Mouse (Mus musculus) heart, embryonic 15.5 days (tissue): Measurements from ENCODE around the gene Tssk1. TPM values are rescaled to one million over a fixed set of nuclear protein-coding genes. Genes with fewer than 3 reads are reported as not detected.

Experiments used
- ATAC-seq: fragments of 200-750 bp; cut with Nextera tagmentation; replicated peaks from 2 replicates; pipeline ENCODE4 v1.8.0; 2017; ENCODE audit warnings: low read depth, moderate TSS enrichment; ENCODE audit not compliant: insufficient number of reproducible peaks, insufficient read depth, low FRiP score
- H3K27ac ChIP-seq: fragments of 300-500 bp; sonication (generic); 2 replicates; pipeline ENCODE4 v1.5.1; 2015; ENCODE audit warnings: mild to moderate bottlenecking, inconsistent platforms
- H3K27me3 ChIP-seq: fragments of 300-500 bp; sonication (generic); 2 replicates; pipeline ENCODE4 v1.6.1; 2015; ENCODE audit warnings: inconsistent platforms
- H3K36me3 ChIP-seq: fragments of 300-500 bp; sonication (generic); 2 replicates; pipeline ENCODE4 v1.6.1; 2015; ENCODE audit warnings: mild to moderate bottlenecking, inconsistent platforms
- H3K4me1 ChIP-seq: fragments of 300-500 bp; sonication (generic); replicated peaks from 2 replicates; pipeline ENCODE4 v1.6.1; 2015; ENCODE audit warnings: inconsistent platforms
- H3K4me2 ChIP-seq: fragments of 300-500 bp; sonication (generic); 2 replicates; pipeline ENCODE4 v1.6.1; 2015; ENCODE audit warnings: inconsistent platforms, mild to moderate bottlenecking, moderate library complexity
- H3K4me3 ChIP-seq: fragments of 300-500 bp; sonication (generic); 2 replicates; pipeline ENCODE4 v1.5.1; 2015; ENCODE audit warnings: mild to moderate bottlenecking, inconsistent platforms
- H3K9ac ChIP-seq: fragments of 300-500 bp; sonication (generic); 2 replicates; pipeline ENCODE4 v1.6.1; 2015; ENCODE audit warnings: mild to moderate bottlenecking, inconsistent platforms
- H3K9me3 ChIP-seq: fragments of 300-500 bp; sonication (generic); replicated peaks from 2 replicates; pipeline ENCODE4 v1.6.1; 2016; ENCODE audit warnings: inconsistent platforms
- WGBS: fragments of 180-500 bp; shearing (Covaris S2); methylation state at CpG from one replicate; pipeline ENCODE4 v1.1.7; 2015; ENCODE audit warnings: mixed read lengths; 5-methylcytosine and 5-hydroxymethylcytosine counted together
- polyA plus RNA-seq: library from polyadenylated mRNA; unstranded; fragments of >200 nt; fragmentation: Nextera tagmentation; extraction: Ambion mirVana; gene quantifications from 2 replicates; pipeline ENCODE4 v1.2.1, GENCODE M21; 2015

Tssk1 gene
- polyA plus RNA-seq, 1 experiment from 2014 or later: 0.03 TPM

DNA sequence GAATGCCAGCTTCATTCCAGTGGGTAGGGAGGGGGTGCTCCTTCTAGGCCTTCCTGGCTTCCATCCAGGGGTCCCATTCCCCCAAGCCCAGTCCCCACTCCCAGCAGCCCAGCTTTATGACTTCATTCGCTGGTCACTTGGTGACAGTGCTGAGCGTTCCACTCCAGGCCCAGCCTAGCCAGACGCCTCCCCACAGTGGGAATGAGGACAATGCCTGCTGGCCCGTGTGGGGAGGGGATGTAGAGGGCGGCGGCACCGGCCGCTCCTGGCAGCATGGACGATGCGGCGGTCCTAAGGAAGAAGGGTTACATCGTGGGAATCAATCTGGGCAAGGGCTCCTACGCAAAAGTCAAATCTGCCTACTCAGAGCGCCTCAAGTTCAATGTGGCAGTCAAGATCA lies 4.4 kb downstream of the Tssk1 start, which contains the start of the genes Dgcr2 and Tssk2:
Gene Dgcr2, minus strand, starts transcription at position 101 of the 400 bp plus-strand sequence.
Gene Tssk2, plus strand, starts transcription at position 176 of the 400 bp plus-strand sequence.
- Histone ChIP-seq H3K27ac (no peak within 1 kb of the TSS), H3K4me2 (no peak within 1 kb of the TSS), H3K9me3 (no peaks in the 10 kb centered on the region), H3K9ac (no peak within 1 kb of the TSS), H3K4me3 (no peak within 1 kb of the TSS), H3K4me1 (no peaks in the 10 kb centered on the region), H3K36me3 (peaks cover 47% of the 10 kb centered on the region), H3K27me3 (no peaks in the 10 kb centered on the region)
- WGBS: 88% methylated on average over 14 of the region's 14 CpGs
- ATAC-seq: no peak

DNA sequence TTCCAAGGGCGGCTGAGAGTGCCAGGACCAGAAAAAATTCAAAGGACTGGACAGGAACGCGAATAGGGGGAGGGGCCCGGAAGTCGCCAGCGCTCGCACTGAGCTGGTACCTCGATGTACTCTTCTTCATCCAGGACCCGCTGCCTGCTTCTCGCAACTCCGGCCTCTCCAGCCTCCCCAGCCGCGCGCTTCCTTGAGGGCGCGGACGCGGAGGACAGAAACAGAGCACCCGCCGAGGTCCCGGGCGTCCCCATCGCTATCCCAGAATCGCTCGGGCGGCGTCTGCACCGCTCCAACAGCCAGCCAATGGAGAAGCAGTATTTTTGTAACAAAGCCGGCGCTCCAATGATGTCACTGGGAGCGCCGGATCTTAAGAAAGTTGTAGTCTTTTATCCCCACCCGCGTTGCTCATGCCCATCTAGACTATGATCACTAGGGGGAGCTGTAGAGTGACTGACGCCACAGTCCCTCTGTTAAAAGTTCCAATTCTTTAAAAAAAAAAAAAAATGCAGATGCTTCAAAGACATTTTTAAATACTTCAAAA lies 17.1 kb downstream of the Tssk1 start, which contains the start of gene Ess2:
Gene Ess2, minus strand, starts transcription at position 297 of the 544 bp plus-strand sequence.
- Histone ChIP-seq H3K4me3 (peak within 1 kb of the TSS; percentile 74), H3K36me3 (peaks cover 33% of the 10 kb centered on the region), H3K27me3 (peaks cover 46% of the 10 kb centered on the region), H3K9me3 (no peaks in the 10 kb centered on the region), H3K4me2 (peak within 1 kb of the TSS; percentile 89), H3K27ac (peak within 1 kb of the TSS; percentile 66), H3K4me1 (peaks cover 21% of the 10 kb centered on the region), H3K9ac (peak within 1 kb of the TSS; percentile 72)
- under 1% methylated on average over 35 of the region's 35 CpGs for WGBS
- peak; percentile 92 for ATAC-seq

DNA sequence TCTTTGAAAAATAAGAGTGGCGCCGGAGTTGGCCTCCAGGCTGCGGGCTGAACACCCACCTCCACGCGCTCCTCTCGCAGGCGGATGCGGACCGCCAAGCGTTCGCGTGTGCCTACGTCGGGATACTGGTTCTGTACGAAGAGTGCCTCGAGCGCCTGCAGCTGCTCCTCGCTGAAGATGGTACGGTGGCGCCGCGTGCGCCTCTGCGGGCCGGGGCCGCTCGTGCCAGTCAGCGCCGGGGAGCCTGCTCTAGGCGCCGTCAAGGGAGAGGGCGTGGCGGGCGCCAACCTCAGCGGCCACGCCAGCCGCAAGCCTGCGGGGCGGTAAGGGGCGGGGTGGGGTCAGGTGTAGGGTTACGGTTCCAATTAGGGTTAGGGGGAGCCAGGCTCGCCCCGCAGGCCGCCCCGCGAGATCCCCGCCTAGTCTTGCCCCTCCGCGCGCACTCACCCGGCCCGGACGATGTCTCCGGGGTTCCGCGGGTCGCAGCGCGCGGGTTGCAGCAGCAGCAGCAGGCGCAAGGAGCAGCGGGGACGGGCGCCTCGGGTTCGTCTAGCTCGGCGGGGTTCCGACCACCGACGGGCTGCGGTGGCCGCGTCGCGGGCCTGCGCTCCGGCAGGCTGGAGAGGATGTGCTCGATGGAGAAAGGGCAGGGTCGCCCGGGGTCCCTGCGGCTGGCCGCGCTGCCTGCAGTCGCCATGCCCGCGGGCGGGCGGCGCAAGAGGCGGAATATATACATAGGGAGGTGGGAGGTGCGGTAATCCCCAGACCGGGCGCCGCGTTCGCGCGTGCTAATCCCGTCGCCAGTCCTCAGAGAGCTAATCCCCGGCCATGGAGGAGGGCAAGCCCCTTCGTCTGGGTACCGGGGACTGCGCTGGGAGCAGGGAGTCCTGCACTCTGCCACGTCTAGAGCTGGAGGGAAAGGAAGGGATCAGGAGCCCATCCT lies 20.6 kb downstream of the Tssk1 start, which contains the start of gene Gsc2:
Gene Gsc2, minus strand, starts transcription at position 753 of the 943 bp plus-strand sequence.
- no peak for ATAC-seq
- no peaks in the 10 kb centered on the region for H3K36me3 ChIP-seq
- H3K9me3 ChIP-seq: no peaks in the 10 kb centered on the region
- H3K4me3 ChIP-seq: peak within 1 kb of the TSS; percentile 43
- H3K27me3 ChIP-seq: peaks cover 75% of the 10 kb centered on the region
- peaks cover 21% of the 10 kb centered on the region for H3K4me1 ChIP-seq
- under 1% methylated on average over 106 of the region's 106 CpGs for WGBS
- H3K4me2 ChIP-seq: peak within 1 kb of the TSS; percentile 69
- peak within 1 kb of the TSS; percentile 5; the same call in 1 of the 2 replicates for H3K9ac ChIP-seq
- H3K27ac ChIP-seq: no peak within 1 kb of the TSS

DNA sequence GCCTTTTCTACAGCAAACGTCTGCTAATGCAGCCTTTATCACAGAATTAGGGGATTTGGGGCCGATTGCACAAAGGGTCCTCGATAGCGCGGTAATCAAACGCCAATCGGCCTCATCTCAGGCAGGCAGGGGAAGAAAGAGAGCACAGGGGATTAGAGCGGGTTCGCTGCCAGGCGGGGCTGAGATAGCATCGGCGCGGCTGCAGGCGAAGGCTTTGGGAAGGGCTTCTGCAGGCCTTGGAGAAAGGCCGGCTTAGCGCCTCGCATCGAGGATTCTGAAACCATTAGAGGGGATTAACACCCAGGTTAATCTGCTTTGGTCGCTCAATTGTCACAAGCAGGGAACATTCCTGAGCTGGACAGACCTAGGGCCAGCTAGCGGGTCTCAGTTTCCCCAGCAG lies 26.6 kb downstream of the Tssk1 start:
- no peak overlapping the region for H3K27ac ChIP-seq
- H3K9me3 ChIP-seq: no peaks in the 10 kb centered on the region
- peaks cover 22% of the 10 kb centered on the region for H3K4me1 ChIP-seq
- 0 out of 2 replicates have a peak overlapping the region, but pooled peaks have one; percentile 4 for H3K9ac ChIP-seq
- peaks cover 47% of the 10 kb centered on the region for H3K27me3 ChIP-seq
- peak overlapping the region; percentile 90 for H3K4me2 ChIP-seq
- H3K4me3 ChIP-seq: 0 out of 2 replicates have a peak overlapping the region, but pooled peaks have one; percentile 76
- ATAC-seq: no peak
- WGBS: 14% methylated on average over 20 of the region's 20 CpGs
- H3K36me3 ChIP-seq: peaks cover 2% of the 10 kb centered on the region; the same call in 1 of the 2 replicates

DNA sequence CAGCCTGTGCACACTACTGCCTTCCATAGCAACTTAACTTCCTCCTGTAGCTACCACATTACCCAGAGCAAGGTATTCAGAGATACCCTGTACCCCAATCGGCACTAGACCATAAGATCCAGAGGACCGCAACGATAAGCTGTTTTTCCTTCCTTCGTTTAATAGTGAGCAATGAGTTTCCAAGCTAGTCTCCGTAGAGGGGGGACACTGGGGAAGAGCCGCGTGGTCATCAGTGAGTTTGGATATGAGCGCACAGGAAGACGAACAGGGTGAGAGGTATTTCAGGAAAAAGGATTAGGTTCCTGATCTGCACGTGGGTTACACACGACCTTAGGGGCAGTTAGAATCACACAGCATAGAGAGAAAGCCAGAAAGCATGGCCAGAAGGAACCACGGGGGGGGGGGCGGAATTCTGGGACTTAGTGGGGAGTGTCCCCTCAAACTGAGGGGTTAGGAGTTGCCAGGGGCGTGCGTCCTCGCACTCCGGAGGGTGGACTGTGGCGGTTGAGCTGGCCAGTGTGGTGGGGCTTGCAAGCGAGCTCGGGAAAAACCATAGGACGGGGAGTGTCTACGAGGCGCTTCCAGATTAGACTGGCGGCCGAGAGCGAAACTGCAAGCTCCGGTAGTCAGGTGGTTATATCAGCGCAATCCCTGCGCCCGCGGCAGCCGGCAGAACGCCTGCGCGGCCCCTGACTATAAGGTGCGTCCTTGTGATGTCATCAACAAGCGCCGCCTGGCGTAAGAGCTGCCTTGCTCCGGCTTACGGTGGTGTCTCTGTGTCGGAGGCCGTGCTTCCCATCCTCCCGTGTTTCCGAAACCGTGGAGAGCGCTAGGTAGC lies 27.5 kb downstream of the Tssk1 start:
- H3K4me1 ChIP-seq: peaks cover 23% of the 10 kb centered on the region
- peak; percentile 95 for ATAC-seq
- peak overlapping the region; percentile 90 for H3K27ac ChIP-seq
- H3K36me3 ChIP-seq: peaks cover 5% of the 10 kb centered on the region; the same call in 1 of the 2 replicates
- peak overlapping the region; percentile 76 for H3K4me3 ChIP-seq
- H3K9ac ChIP-seq: peak overlapping the region; percentile 74
- WGBS: 1% methylated on average over 47 of the region's 47 CpGs
- H3K4me2 ChIP-seq: peak overlapping the region; percentile 90
- peaks cover 37% of the 10 kb centered on the region for H3K27me3 ChIP-seq
- H3K9me3 ChIP-seq: no peaks in the 10 kb centered on the region

DNA sequence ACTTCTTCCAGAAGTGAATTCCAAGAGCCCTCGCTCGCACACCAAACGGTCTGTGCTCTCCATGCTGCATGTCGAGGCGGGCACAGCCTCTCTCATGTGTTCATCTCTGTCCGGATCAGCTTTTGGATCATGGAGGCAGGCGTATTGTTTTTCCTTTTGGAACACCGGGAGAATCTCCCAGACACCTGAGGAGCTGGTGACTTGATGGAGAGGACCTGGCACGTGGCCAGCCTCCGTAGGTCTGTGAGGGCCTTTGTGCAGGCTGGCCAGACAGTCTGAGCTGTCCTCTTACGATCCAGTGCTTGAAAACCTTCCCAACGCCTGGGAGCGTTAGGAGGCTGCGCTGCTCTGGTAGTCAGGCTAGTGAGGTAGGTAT lies 28.1 kb downstream of the Tssk1 start:
- no peak for ATAC-seq
- under 1% methylated on average over 14 of the region's 14 CpGs for WGBS

DNA sequence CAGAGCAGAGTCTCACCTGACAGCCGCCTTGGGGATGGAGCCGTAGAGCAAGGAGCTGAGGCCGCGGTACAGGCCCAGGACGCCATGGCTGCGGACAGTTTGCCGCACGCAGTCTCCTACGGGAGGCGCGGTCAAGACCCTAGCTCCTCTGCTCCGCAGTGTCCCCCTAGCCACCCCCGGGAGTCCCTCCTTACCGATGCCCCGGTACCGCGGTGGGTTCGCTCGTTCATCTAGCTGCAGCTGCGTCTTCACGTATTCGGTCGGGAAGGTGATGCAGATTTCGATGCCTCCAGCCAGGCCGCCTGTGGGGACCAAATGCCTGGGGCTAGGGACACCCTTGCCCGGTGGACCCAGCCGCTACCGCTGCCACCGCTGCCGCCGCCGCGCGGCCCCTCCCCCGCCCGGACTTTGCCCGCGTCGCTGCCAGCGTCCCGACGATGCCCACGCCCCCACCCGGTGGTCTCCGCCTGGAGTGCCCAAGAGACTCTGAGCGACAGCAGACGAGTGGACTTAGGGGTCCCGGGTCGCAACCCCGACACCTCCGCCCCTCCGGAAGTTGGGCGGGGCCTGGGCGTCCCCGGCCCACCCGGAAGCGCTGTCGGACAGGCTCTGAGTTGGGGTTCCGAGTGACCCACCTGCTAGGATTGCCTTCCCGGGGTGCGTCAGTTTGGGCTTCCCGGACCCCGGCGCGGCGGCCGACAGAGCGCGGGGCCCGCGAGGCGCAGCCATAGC lies 33.5 kb downstream of the Tssk1 start:
- Histone ChIP-seq H3K4me2 (peak overlapping the region; percentile 100), H3K9me3 (no peaks in the 10 kb centered on the region), H3K4me3 (peak overlapping the region; percentile 80), H3K4me1 (peaks cover 22% of the 10 kb centered on the region), H3K27ac (peak overlapping the region; percentile 72), H3K36me3 (peaks cover 5% of the 10 kb centered on the region; the same call in 1 of the 2 replicates), H3K27me3 (no peaks in the 10 kb centered on the region), H3K9ac (peak overlapping the region; percentile 72)
- under 1% methylated on average over 69 of the region's 72 CpGs for WGBS
- ATAC-seq: no peak; the same call in 1 of the 2 replicates

More for the DNA sequence above, 28.1 kb downstream of the Tssk1 start:
- no peaks in the 10 kb centered on the region for H3K9me3 ChIP-seq
- H3K4me3 ChIP-seq: peak overlapping the region; percentile 76
- H3K4me1 ChIP-seq: peaks cover 29% of the 10 kb centered on the region
- H3K27ac ChIP-seq: peak overlapping the region; percentile 90
- H3K9ac ChIP-seq: peak overlapping the region; percentile 74
- H3K36me3 ChIP-seq: peaks cover 5% of the 10 kb centered on the region; the same call in 1 of the 2 replicates
- peak overlapping the region; percentile 90 for H3K4me2 ChIP-seq
- H3K27me3 ChIP-seq: peaks cover 31% of the 10 kb centered on the region

DNA sequence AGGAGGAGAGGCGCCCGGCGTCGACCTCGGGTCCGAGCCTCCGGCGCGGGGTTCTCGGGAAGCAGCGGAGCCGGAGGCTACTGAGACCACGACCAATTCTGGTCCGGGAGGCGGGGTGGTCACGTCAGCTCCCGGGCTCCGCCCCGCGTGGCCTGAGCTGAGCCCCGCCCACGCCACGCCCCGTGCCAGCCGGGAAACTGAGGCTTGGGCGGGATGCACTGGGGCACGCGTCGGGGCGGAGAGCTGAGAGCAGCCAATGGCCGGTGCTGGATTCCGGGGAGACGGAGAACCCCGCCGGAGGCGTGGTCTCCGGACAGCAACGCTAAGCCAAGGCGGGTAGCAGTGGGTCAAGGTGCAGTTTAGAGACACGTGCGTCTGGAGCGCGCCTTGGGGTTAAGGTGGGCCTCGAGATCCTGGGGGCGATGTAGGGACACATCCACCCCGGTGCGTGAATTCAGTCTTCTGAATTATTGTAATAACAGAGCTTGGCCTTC lies 34.1 kb downstream of the Tssk1 start, which contains the start of gene Slc25a1:
Gene Slc25a1, minus strand, starts transcription at position 133 of the 494 bp plus-strand sequence.
- peak within 1 kb of the TSS; percentile 72 for H3K27ac ChIP-seq

DNA sequence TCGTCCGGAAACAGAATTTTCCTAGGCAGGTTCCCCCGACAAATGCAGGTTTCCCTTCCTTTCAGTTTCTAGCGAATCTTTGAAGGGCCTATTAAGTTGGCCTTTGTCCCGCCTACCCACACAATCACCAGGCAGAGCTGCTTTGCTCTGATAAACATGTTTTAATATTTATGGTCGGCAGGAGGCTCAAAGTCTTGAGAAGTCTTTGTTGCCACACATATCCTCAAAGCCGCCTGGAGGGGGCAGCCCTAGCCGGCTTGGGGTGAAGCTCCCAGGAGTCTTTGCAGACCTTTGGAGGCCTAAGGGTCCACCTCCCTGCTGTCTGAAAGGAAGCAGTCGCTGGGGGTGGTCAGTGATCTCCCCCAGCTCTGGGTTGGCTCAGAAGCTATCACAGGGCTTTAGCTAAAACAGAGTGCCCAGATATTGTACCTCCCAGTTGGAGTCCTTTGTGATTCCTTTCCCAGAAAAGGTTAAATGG lies 34.6 kb downstream of the Tssk1 start:
- Histone ChIP-seq H3K27ac (peak overlapping the region; percentile 72), H3K9me3 (no peaks in the 10 kb centered on the region), H3K27me3 (no peaks in the 10 kb centered on the region), H3K9ac (peak overlapping the region; percentile 72), H3K4me1 (peaks cover 18% of the 10 kb centered on the region), H3K4me3 (peak overlapping the region; percentile 80), H3K4me2 (peak overlapping the region; percentile 100), H3K36me3 (peaks cover 5% of the 10 kb centered on the region; the same call in 1 of the 2 replicates)
- under 1% methylated on average over 9 of the region's 9 CpGs for WGBS
- peak; percentile 31 for ATAC-seq

More for the DNA sequence above, 34.1 kb downstream of the Tssk1 start, which contains the start of gene Slc25a1:
- H3K4me1 ChIP-seq: peaks cover 18% of the 10 kb centered on the region
- WGBS: under 1% methylated on average over 47 of the region's 47 CpGs
- H3K9ac ChIP-seq: peak within 1 kb of the TSS; percentile 72
- ATAC-seq: peak; percentile 79
- no peaks in the 10 kb centered on the region for H3K27me3 ChIP-seq
- H3K9me3 ChIP-seq: no peaks in the 10 kb centered on the region
- peak within 1 kb of the TSS; percentile 80 for H3K4me3 ChIP-seq
- H3K36me3 ChIP-seq: peaks cover 5% of the 10 kb centered on the region; the same call in 1 of the 2 replicates
- peak within 1 kb of the TSS; percentile 100 for H3K4me2 ChIP-seq
